10 mouse cellular contexts compared by ENCODE assay signal in genomic region chr9:56217386-56217785, GRCm38 (mm10). TPM values are rescaled to one million over a fixed set of nuclear protein-coding genes. Genes with fewer than 3 reads are reported as not detected.
DNase-seq lines count a peak whose midpoint lies in the region.
"Had no signal": no experiment of that assay in that cellular context is flagged by ENCODE, and none has a peak within 500 bp of the region (broad histone marks: within the 10 kb centered on the region; RNA-seq: fewer than 3 reads in every experiment).

No protein-coding gene starts in this region.

- intact Hi-C loops in gastrocnemius, postnatal 36 days (cut with DNase I), result loop anchor here (10.0 kb wide), 1 partner anchor 197 kb away; the partner anchor contains the start of genes Hmg20a and Peak1

- DNase-seq in gastrocnemius, adult 18-20 months (ENCODE audit: low spot score), result peak; percentile 21
- DNase-seq in gastrocnemius, postnatal 36 days, result no peak
- DNase-seq in layer of hippocampus, adult 11-12 months (ENCODE audit: low spot score), result peak; percentile 54
- DNase-seq in layer of hippocampus, postnatal 25 days (ENCODE audit: extremely low spot score in 1 of 2, low spot score in 1 of 2), result no peak
- peak; percentile 52 to 65 for DNase-seq in right cerebral cortex, postnatal 10 days (ENCODE audit: low spot score in 2 of 2)
- no peak for DNase-seq in right cerebral cortex, adult 2 months (ENCODE audit: low spot score in 2 of 2)
- peak; percentile 35 for DNase-seq in right cerebral cortex, postnatal 4 days
- no peak for DNase-seq in kidney, adult 18-20 months
- DNase-seq: gastrocnemius, postnatal 14 days; thymus, postnatal 25 days had no signal

RNA-seq across cellular contexts. Expression of gene Tspan3, which starts 52.1 kb away (rescaled TPM):
- total RNA-seq in gastrocnemius, adult 18-20 months (2021), result 100 to 1,000 TPM; 112 to 113 TPM
- total RNA-seq in gastrocnemius, postnatal 36 days (2021), result 100 to 1,000 TPM; 107 to 108 TPM
- total RNA-seq in layer of hippocampus, postnatal 25 days (2021), result 100 to 1,000 TPM; 350 to 378 TPM

Comparison
In these comparisons a context has a peak if more than half of its experiments do, and no peak if none do; other contexts are left out.
1. DNase-seq: peak in gastrocnemius, adult 18-20 months (single experiment), layer of hippocampus, adult 11-12 months (single experiment), right cerebral cortex, postnatal 10 days (2 of 2) and right cerebral cortex, postnatal 4 days (single experiment); none in gastrocnemius, postnatal 36 days (0 of 2), layer of hippocampus, postnatal 25 days (0 of 2), right cerebral cortex, adult 2 months (0 of 2) and kidney, adult 18-20 months (single experiment).